11 mouse cellular contexts compared by ENCODE assay signal in the genomic region with DNA sequence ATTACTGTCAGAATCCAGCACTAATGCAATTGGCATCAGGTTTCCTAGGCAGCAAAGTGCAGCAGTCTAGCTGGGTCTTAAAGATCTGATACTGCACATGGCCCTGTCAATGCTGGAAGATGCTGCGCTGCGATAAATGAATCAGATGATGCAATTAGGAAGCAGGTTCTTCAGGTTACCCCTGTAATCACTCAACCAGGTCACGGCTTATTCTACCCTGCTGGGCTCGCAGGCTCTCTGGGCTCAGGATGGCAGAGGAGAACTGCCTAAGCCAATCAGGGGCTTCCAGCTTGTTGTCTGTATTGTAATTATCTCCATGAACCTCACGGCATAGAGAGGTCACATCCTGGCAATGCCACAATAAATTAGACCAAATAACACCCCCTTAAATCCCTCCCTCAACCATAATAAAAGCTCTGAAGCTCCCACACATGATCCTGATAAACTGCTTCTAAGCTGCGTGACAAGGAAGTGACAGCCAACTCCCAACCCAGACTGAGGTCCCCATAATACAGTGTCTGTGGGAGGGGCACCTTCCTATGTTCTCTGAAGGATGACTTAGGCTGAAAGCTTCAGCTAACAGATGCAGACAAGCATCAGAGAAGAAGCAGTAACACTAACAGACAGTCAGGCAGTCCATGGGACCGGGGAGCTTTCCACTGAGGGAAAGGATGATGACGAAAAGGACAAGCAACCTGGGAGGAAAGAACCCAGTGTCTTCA.
DNase-seq lines count a peak whose midpoint lies in the region; ATAC-seq and TF ChIP-seq lines count a peak whose summit lies in the region.
"Had no signal": no experiment of that assay in that cellular context is flagged by ENCODE, and none has a peak within 500 bp of the region (broad histone marks: within the 10 kb centered on the region; RNA-seq: fewer than 3 reads in every experiment).

No protein-coding gene starts in this region.

- TF ChIP-seq CTCF in brain, embryonic 14.5 days (IDR thresholded peaks at IDR 0.05; ENCODE audit: borderline replicate concordance, extremely low read depth, insufficient read depth, insufficient read length): no peak

- H3K36me3 ChIP-seq in heart, embryonic 12.5 days: no peaks in the 10 kb centered on the region
- no peaks in the 10 kb centered on the region for H3K36me3 ChIP-seq in hindbrain, embryonic 12.5 days
- H3K36me3 ChIP-seq in midbrain, embryonic 15.5 days (replicated peaks): no peaks in the 10 kb centered on the region
- H3K36me3 ChIP-seq: liver, embryonic 13.5 days; stomach, embryonic 15.5 days had no signal

- H3K9me3 ChIP-seq in heart, embryonic 12.5 days (replicated peaks): no peaks in the 10 kb centered on the region
- no peaks in the 10 kb centered on the region for H3K9me3 ChIP-seq in hindbrain, embryonic 12.5 days (replicated peaks)
- no peaks in the 10 kb centered on the region for H3K9me3 ChIP-seq in midbrain, embryonic 15.5 days
- H3K9me3 ChIP-seq: liver, embryonic 13.5 days; stomach, embryonic 15.5 days had no signal

- H3K27me3 ChIP-seq in heart, embryonic 12.5 days (replicated peaks): no peaks in the 10 kb centered on the region
- H3K27me3 ChIP-seq in hindbrain, embryonic 12.5 days: no peaks in the 10 kb centered on the region
- no peaks in the 10 kb centered on the region for H3K27me3 ChIP-seq in midbrain, embryonic 15.5 days (replicated peaks)
- H3K27me3 ChIP-seq: liver, embryonic 13.5 days; stomach, embryonic 15.5 days had no signal

- no peak for TF ChIP-seq POLR2A in brain, embryonic 14.5 days (IDR thresholded peaks at IDR 0.05; ENCODE audit: borderline replicate concordance, extremely low read depth, insufficient read depth, insufficient read length, poor library complexity, severe bottlenecking)

- 68% methylated on average over 8 of the region's 8 CpGs for WGBS in heart, embryonic 12.5 days
- WGBS in hindbrain, embryonic 12.5 days: 55% methylated on average over 8 of the region's 8 CpGs
- WGBS in midbrain, embryonic 15.5 days: 42% methylated on average over 8 of the region's 8 CpGs

- peak; percentile 61 for DNase-seq in heart, adult 11 months
- DNase-seq in brain, embryonic 14.5 days (ENCODE audit: low read depth): peak; percentile 52
- DNase-seq in thymus, postnatal 4 days: no peak
- no peak for DNase-seq in spleen, postnatal 14 days (ENCODE audit: low spot score in 2 of 2)
- DNase-seq: cerebellum, postnatal 10 days; liver, embryonic 13.5 days had no signal

- ATAC-seq in heart, embryonic 12.5 days (ENCODE audit: insufficient number of reproducible peaks, low FRiP score): no peak
- ATAC-seq in hindbrain, embryonic 12.5 days (ENCODE audit: low FRiP score): peak; percentile 12; the same call in 1 of the 2 replicates
- ATAC-seq in midbrain, embryonic 15.5 days (replicated peaks): peak; percentile 51
- no peak for ATAC-seq in megakaryocyte, adult 5-6 weeks (ENCODE audit: poor library complexity, severe bottlenecking)

- H3K27ac ChIP-seq in heart, embryonic 12.5 days (ENCODE audit: poor library complexity, severe bottlenecking): no peak overlapping the region
- no peak overlapping the region for H3K27ac ChIP-seq in hindbrain, embryonic 12.5 days
- H3K27ac ChIP-seq in midbrain, embryonic 15.5 days: no peak overlapping the region
- H3K27ac ChIP-seq: liver, embryonic 13.5 days had no signal

- no peak overlapping the region for H3K4me2 ChIP-seq in heart, embryonic 12.5 days
- no peak overlapping the region for H3K4me2 ChIP-seq in hindbrain, embryonic 12.5 days (replicated peaks)
- no peak overlapping the region for H3K4me2 ChIP-seq in midbrain, embryonic 15.5 days
- H3K4me2 ChIP-seq: liver, embryonic 13.5 days; stomach, embryonic 15.5 days had no signal

- H3K4me3 ChIP-seq in heart, embryonic 12.5 days: no peak overlapping the region
- no peak overlapping the region for H3K4me3 ChIP-seq in hindbrain, embryonic 12.5 days
- no peak overlapping the region for H3K4me3 ChIP-seq in midbrain, embryonic 15.5 days
- H3K4me3 ChIP-seq: liver, embryonic 13.5 days; stomach, embryonic 15.5 days had no signal

- H3K4me1 ChIP-seq in heart, embryonic 12.5 days (replicated peaks): no peaks in the 10 kb centered on the region
- H3K4me1 ChIP-seq in hindbrain, embryonic 12.5 days: peaks cover 16% of the 10 kb centered on the region
- H3K4me1 ChIP-seq in midbrain, embryonic 15.5 days: peaks cover 8% of the 10 kb centered on the region; the same call in 1 of the 2 replicates

- H3K9ac ChIP-seq in heart, embryonic 12.5 days: no peak overlapping the region
- no peak overlapping the region for H3K9ac ChIP-seq in hindbrain, embryonic 12.5 days
- H3K9ac ChIP-seq in midbrain, embryonic 15.5 days: no peak overlapping the region
- H3K9ac ChIP-seq: liver, embryonic 13.5 days; stomach, embryonic 15.5 days had no signal

Comparison
In these comparisons a context has a peak if more than half of its experiments do, and no peak if none do; other contexts are left out.
1. DNase-seq: peak in heart, adult 11 months (single experiment) and brain, embryonic 14.5 days (single experiment); none in thymus, postnatal 4 days (single experiment) and spleen, postnatal 14 days (0 of 2).
2. ATAC-seq: peak in hindbrain, embryonic 12.5 days (single experiment) and midbrain, embryonic 15.5 days (single experiment); none in heart, embryonic 12.5 days (single experiment) and megakaryocyte, adult 5-6 weeks (single experiment).